Mouse (Mus musculus) bone marrow macrophage, adult 2 months (primary cell): ENCODE measurements around the gene Celsr1.
"Not testable (repeated sequence)": the region's sequence is repeated elsewhere in the genome, so short reads cannot be mapped to it uniquely, and the experiment has no call there.

Experiments used
- CTCF ChIP-seq: IDR thresholded peaks from 2 replicates; pipeline ENCODE4 v1.5.1; 2012; ENCODE audit warnings: low read depth, mild to moderate bottlenecking, low read length, moderate library complexity
- POLR2A ChIP-seq: IDR thresholded peaks from 2 replicates; pipeline ENCODE4 v1.6.1; 2012; ENCODE audit warnings: mild to moderate bottlenecking, low read depth, low read length, borderline replicate concordance

DNA sequence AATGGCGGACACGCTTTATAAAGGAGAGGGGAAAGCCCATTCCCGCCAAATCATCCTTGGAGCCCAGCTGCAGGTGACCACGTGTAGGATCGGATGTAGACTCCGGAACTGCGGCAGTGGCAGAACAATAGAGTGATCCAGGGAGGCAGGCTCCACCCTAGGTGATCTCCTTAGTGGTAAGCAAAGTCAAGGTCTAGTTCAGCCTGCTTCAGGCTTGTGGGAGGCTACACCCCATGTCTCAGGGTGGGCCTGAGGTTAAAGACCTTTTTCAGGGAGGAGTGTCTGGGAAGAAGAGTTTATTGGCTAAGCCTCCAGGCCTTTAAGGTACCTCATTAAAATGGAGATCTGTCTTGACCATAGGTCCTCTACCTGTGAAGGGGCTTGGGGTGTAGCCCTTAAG lies 167.7 kb downstream of the Celsr1 start:
- TF ChIP-seq POLR2A, CTCF: not testable (repeated sequence)
